Mouse (Mus musculus) colon, adult 2 months (tissue): ENCODE results near the gene Scgb1a1. TPM values are rescaled to one million over a fixed set of nuclear protein-coding genes. Genes with fewer than 3 reads are reported as not detected.

Experiments used
- polyA plus RNA-seq: library from polyadenylated mRNA; depleted of rRNA; stranded (reverse); fragments of >200 nt; gene quantifications from 2 replicates; pipeline ENCODE4 v1.2.3, GENCODE M21; 2012; rRNA removed

Scgb1a1 gene
- 1.9 and 2.4 TPM in 2 replicates for polyA plus RNA-seq

GRCm38 (mm10) chr19:9087821-9088220, at the start of gene Scgb1a1:
Gene Scgb1a1 (minus strand): TSS chr19:9087958.

DNA sequence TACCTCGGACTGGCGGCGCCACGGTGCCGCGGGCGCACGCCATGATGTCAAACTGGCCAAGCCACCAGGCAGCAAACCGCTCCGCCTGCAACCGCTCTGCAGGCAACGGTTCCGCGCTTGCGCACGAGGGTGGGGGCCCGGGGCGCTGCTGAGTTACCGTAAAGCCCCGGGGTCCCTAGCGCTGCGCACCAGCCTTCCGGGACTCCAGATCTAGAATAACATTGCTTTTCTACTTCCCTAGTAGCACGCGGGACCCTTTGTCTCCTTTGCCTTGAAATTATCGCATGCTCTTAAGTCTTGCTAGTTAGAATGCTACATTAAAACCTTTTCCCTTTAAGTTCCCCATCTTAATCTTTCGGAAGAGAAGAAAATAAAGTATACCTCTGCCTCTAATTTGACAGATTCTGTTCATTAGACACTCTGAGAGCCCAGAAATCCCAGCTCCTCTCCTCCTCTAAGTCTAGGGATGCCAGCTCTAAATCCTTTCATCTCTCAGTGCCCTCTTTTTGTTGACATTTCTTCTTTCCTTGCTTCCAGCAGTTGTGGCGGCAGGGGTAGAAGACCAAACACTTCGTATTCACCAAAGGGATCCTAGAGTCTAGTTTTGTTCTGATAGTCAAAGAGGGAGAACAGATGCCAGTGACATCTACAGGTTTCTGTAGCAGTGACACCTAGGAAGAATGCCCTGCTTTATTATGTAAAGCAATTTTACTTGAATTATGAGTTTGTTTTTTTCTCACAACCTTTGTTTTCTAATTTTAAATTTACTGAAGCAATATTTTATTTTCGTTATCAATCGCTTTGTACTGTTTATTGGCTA, 48.0 kb upstream of the Scgb1a1 start, which contains the start of gene Asrgl1:
Gene Asrgl1 (minus strand): TSS at position 125 of the 820 bp plus-strand sequence.

Other genes with a start within 250 kb of the Scgb1a1 start
- 2.1 and 2.8 TPM in 2 replicates for gene Gng3, start 248.8 kb downstream of the Scgb1a1 start, polyA plus RNA-seq
- gene Lrrn4cl, start 237.2 kb downstream of the Scgb1a1 start, polyA plus RNA-seq, result 1.5 and 3.0 TPM in 2 replicates
- gene Ubxn1, start 216.5 kb downstream of the Scgb1a1 start, polyA plus RNA-seq, result 113 and 124 TPM in 2 replicates
- gene Uqcc3, start 207.0 kb downstream of the Scgb1a1 start, polyA plus RNA-seq, result 24.9 and 27.0 TPM in 2 replicates
- 0.76 and 1.1 TPM in 2 replicates for gene Lbhd1, start 204.2 kb downstream of the Scgb1a1 start, polyA plus RNA-seq
- gene Gm49403, start 204.0 kb downstream of the Scgb1a1 start, polyA plus RNA-seq, result not detected in 2 replicates
- gene 1810009A15Rik, start 199.1 kb downstream of the Scgb1a1 start, polyA plus RNA-seq, result 9.0 and 12.8 TPM in 2 replicates
- gene Gm49416, start 199.0 kb downstream of the Scgb1a1 start, polyA plus RNA-seq, result not detected in 2 replicates
- 24.4 and 26.7 TPM in 2 replicates for gene Ints5, start 195.0 kb downstream of the Scgb1a1 start, polyA plus RNA-seq
- gene Ganab, start 189.9 kb downstream of the Scgb1a1 start, polyA plus RNA-seq, result 94.0 and 114 TPM in 2 replicates
- 114 and 123 TPM in 2 replicates for gene B3gat3, start 167.6 kb downstream of the Scgb1a1 start, polyA plus RNA-seq
- gene Rom1, start 158.6 kb downstream of the Scgb1a1 start, polyA plus RNA-seq, result 11.4 and 12.6 TPM in 2 replicates
- gene Eml3, start 158.4 kb downstream of the Scgb1a1 start, polyA plus RNA-seq, result 34.6 and 42.8 TPM in 2 replicates
- gene Mta2, start 146.1 kb downstream of the Scgb1a1 start, polyA plus RNA-seq, result 17.1 and 24.9 TPM in 2 replicates
- 14.7 and 16.6 TPM in 2 replicates for gene Tut1, start 134.1 kb downstream of the Scgb1a1 start, polyA plus RNA-seq
- gene Eef1g, start 120.9 kb downstream of the Scgb1a1 start, polyA plus RNA-seq, result 172 and 210 TPM in 2 replicates
- gene Ahnak, start 98.7 kb downstream of the Scgb1a1 start, polyA plus RNA-seq, result 26.2 and 29.7 TPM in 2 replicates
- gene Asrgl1, start 47.7 kb upstream of the Scgb1a1 start, polyA plus RNA-seq, result 0.64 and 2.4 TPM in 2 replicates